Mouse (Mus musculus): ENCODE results near the gene Mrpl19.

Gene Mrpl19

DNA sequence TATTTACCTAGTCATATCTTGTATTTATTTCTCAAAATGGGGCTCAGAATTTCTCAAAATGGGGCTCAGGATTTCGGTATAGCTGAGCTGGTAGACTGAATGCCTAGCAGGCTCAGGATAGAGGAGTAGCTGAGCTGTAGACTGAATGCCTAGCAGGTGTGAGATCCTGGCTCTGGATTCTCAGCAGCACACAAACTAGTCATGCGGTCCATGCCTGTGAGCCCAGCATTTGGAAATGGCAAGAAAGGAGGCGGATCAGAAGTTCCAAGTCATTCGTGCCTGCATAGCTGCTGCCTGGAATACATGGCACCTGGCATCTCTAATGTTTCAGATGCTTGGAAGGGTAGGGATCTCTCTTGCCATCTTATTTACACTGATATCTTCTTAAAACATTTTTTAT, 36.4 kb downstream of the Mrpl19 start:
- no peak for DNase-seq (ENCODE audit: low spot score in 2 of 2)

DNA sequence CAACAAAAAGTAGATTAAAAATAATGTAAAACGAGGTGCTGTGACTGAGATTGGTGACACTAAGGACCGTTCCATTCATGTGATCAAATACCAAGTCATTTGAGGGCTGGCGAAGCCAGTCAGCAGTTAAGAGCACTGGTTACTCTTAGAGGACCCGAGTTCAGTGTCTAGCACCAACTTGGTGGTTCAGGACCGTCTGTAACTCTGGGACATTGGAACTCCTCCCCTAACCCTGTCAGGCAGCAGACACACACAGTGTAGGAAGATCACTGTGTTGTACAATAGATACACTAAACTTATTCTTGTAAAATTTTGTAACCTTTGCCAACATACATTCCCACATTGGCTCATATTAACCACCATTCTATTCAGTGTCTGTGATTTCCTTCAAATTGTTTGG, 41.5 kb downstream of the Mrpl19 start:
- DNase-seq (ENCODE audit: low spot score in 2 of 2) = no peak

DNA sequence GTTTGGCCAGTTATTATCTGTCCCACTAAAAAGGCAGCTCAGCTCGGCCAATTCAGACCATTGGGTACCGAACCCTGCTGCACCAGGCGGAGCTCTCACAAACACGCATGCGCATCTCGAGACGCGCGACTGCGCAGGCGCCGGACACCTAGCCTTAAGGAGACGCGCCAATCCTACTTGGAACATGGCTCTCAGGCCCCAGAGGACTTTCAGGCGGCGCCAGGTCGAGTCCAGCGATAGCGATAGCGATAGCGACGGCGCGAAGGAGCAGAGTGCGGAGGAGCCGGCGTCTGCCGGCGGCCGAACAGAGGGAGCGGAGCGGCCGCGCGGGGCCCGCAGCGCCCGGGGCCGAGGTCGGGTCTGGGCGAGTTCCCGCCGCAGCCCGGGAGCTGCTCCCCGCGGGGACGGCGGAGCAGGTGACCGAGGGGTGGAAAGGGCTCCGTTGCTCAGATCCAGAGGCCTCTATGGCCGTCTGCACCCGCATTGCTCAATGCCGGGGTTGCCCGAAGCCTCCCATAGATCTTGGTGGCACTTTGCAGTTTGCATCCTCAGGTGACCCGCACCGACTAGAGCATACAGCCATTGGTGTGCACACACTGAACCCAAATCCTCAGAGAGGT, 42.1 kb downstream of the Mrpl19 start, which contains the start of gene Gcfc2:
Gene Gcfc2 (plus strand): TSS at position 147 of the 620 bp plus-strand sequence.
- DNase-seq (ENCODE audit: low spot score in 2 of 2) = peak; percentile 93 to 95

DNA sequence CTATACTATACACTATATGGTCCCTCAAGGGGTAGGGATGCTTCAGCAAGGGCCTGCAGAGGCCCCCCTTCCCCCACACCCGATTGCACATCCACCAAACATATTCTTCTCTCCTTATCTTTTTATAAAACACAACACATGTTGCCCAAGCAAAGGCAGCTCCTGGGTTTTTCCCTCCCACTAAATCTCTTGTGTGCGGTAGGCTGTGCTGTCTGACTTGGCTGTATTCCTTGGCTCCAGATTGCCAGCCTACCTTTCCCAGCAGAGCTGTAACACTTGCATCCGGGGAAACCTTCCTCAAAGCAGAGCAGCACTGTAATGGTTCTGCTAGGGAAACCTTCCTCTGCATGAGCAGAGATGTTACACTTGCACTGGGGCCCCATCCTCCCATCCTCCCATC, 53.6 kb downstream of the Mrpl19 start:
- DNase-seq (ENCODE audit: low spot score in 2 of 2) = no peak

DNA sequence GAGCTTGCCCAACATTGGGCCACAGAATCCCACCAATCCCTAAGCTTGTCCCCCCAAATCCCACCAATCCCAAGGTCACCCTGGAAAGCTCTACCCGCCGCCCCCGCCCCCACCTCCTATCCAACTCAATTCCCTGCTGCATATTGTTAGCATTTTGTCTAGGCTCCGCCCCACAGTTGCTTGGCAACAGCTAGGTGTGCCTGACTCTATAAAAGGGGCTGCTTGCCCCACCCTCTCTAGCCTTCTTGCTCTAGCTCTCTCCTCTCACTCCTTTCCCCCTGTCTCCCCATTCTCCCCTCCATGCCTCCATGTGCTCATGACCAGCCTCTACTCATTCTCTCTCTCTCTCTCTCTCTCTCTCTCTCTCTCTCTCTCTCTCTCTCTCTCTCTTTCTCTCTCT, 54.0 kb downstream of the Mrpl19 start:
- no peak for DNase-seq (ENCODE audit: low spot score in 2 of 2)

DNA sequence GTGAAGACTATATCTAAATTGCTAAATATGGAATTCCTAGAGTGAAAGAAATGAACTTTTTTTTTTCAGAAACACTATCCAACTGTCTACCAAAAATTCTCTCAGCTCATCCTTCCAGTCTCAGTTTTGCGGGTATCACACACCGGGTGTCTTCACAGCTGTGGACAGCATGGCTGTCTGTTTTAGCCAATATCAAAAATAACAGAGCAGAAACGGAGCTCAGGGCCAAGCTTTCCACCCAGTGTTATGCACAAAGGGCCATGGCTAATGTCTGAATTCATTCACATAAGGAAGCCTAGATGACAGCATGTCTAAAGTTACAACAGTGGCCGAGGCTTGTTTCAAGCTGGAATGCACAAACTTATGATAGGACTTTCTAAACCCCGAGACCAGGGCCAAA, 54.5 kb downstream of the Mrpl19 start:
- no peak for DNase-seq (ENCODE audit: low spot score in 2 of 2)

DNA sequence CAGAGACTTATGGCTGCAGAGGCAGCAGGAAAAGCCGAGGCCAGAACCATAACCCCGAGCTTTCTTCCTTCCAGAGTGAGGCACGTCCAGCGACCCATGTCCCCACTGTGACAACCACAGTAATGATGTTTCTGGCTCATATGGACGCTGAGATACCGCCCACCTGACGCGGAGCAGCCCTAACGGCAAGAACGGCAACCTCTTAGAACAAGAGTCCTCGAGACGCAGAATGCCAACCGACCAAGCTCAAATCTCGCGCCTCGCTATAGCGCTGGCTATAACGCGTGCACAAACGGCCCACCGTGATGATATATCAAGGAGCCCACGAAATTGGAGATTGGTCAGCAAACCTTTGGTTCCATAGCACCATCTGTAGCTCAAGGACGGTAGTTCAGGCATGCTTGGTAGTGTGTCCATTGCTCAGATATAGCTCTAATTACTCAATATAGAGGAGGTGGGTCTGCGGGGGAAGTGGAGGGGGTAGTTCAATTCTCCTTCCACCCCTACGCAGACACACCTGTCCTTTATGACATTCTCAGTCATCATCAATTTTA, 55.4 kb downstream of the Mrpl19 start:
- DNase-seq (ENCODE audit: low spot score in 2 of 2) = no peak

Measured in frontal cortex, postnatal 25 days (tissue).